ENCODE assay signal across 10 mouse cellular contexts in the genomic region with DNA sequence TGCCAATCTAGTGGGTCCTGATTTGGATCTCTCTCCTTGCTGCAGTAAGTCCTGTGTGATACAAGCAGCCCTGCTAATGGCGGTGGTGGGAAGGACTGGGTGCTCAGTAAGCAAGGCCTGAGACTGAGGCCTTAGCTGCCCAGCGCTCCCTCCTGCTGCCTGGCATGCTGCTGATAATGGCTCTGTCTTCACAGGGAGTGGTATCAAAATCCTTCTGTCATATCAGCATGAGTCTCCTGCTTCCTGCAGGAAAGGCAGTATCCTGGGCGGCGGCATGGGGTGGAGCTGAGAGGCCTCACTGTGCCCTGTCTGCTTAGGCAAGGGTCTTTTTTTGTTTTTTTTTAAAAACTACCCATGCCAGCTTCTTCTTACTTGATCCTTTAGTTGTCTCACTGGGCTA. TPM values are rescaled to one million over a fixed set of nuclear protein-coding genes. Genes with fewer than 3 reads are reported as not detected.
DNase-seq lines count a peak whose midpoint lies in the region; ATAC-seq and TF ChIP-seq lines count a peak whose summit lies in the region.
"Had no signal": no experiment of that assay in that cellular context is flagged by ENCODE, and none has a peak within 500 bp of the region (broad histone marks: within the 10 kb centered on the region; RNA-seq: fewer than 3 reads in every experiment).

No protein-coding gene starts in this region.

- H3K4me3 ChIP-seq in heart, embryonic 16.5 days (ENCODE audit: low read length) = no peak overlapping the region
- no peak overlapping the region for H3K4me3 ChIP-seq in bone marrow, adult 2 months (replicated peaks; ENCODE audit: control insufficient read depth, low read depth, low read length)
- no peak overlapping the region for H3K4me3 ChIP-seq in embryonic facial prominence, embryonic 10.5 days
- H3K4me3 ChIP-seq: neural tube, embryonic 13.5 days had no signal

- DNase-seq in heart, adult 8-10 months (ENCODE audit: low spot score) = no peak
- DNase-seq in lung, adult 18-20 months = peak; percentile 67 to 82
- DNase-seq in embryonic facial prominence, embryonic 10.5 days (ENCODE audit: low spot score) = no peak
- no peak for DNase-seq in spleen, postnatal 36 days (ENCODE audit: low spot score in 2 of 2)
- DNase-seq: layer of hippocampus, postnatal 36 days; lung, embryonic 14.5 days had no signal

- no peak for TF ChIP-seq CTCF in bone marrow, adult 2 months (IDR thresholded peaks at IDR 0.05; ENCODE audit: control insufficient read depth, insufficient read depth, low read length)

- no peak overlapping the region for H3K27ac ChIP-seq in heart, embryonic 16.5 days (ENCODE audit: low read length)
- H3K27ac ChIP-seq in bone marrow, adult 2 months (ENCODE audit: control insufficient read depth, insufficient read depth, low read depth, low read length, poor library complexity) = peak overlapping the region; percentile 8; the same call in 1 of the 2 replicates
- H3K27ac ChIP-seq in embryonic facial prominence, embryonic 10.5 days (replicated peaks) = no peak overlapping the region

- H3K9me3 ChIP-seq in heart, embryonic 16.5 days (replicated peaks; ENCODE audit: control insufficient read depth, low read length) = no peaks in the 10 kb centered on the region; the same call in 1 of the 2 replicates
- H3K9me3 ChIP-seq in embryonic facial prominence, embryonic 10.5 days = peaks cover 6% of the 10 kb centered on the region; the same call in 1 of the 2 replicates
- H3K9me3 ChIP-seq: neural tube, embryonic 13.5 days had no signal

- TF ChIP-seq POLR2A in bone marrow, adult 2 months (IDR thresholded peaks at IDR 0.05; ENCODE audit: borderline replicate concordance, control insufficient read depth, low read depth, low read length) = no peak

- H3K36me3 ChIP-seq in heart, embryonic 16.5 days (ENCODE audit: control insufficient read depth, insufficient read depth) = no peaks in the 10 kb centered on the region
- H3K36me3 ChIP-seq in embryonic facial prominence, embryonic 10.5 days (replicated peaks) = peaks cover 23% of the 10 kb centered on the region

- no peak overlapping the region for H3K4me2 ChIP-seq in heart, embryonic 16.5 days (ENCODE audit: low read depth, low read length)
- H3K4me2 ChIP-seq: lung, embryonic 14.5 days; neural tube, embryonic 13.5 days had no signal

- WGBS in heart, embryonic 16.5 days = 25% methylated on average over 4 of the region's 4 CpGs
- WGBS in bone marrow, adult 2 months = 30% methylated on average over 4 of the region's 4 CpGs
- WGBS in embryonic facial prominence, embryonic 10.5 days = 75% methylated on average over 4 of the region's 4 CpGs

- H3K4me1 ChIP-seq in heart, embryonic 16.5 days (ENCODE audit: control insufficient read depth, insufficient read depth, low read length) = peaks cover 50% of the 10 kb centered on the region
- H3K4me1 ChIP-seq in bone marrow, adult 2 months (ENCODE audit: control insufficient read depth, insufficient read depth, low read length) = peaks cover 5% of the 10 kb centered on the region; the same call in 1 of the 2 replicates
- H3K4me1 ChIP-seq in embryonic facial prominence, embryonic 10.5 days = peaks cover 38% of the 10 kb centered on the region

- no peak overlapping the region for H3K9ac ChIP-seq in heart, embryonic 16.5 days (ENCODE audit: low read length)
- H3K9ac ChIP-seq: lung, embryonic 14.5 days had no signal

- H3K27me3 ChIP-seq in heart, embryonic 16.5 days (ENCODE audit: control insufficient read depth, insufficient read depth, low read length) = no peaks in the 10 kb centered on the region
- no peaks in the 10 kb centered on the region for H3K27me3 ChIP-seq in embryonic facial prominence, embryonic 10.5 days (replicated peaks; ENCODE audit: low read depth, poor library complexity, severe bottlenecking)
- H3K27me3 ChIP-seq: neural tube, embryonic 13.5 days had no signal

- 0 out of 2 replicates have a peak, but pooled peaks have one; percentile 11 for ATAC-seq in heart, embryonic 16.5 days (replicated peaks; ENCODE audit: extremely low read depth, insufficient read depth, low FRiP score)
- peak; percentile 57; the same call in 1 of the 2 replicates for ATAC-seq in erythroid progenitor cell, adult 5-6 weeks (replicated peaks; ENCODE audit: low FRiP score, poor library complexity, severe bottlenecking)

RNA-seq across cellular contexts. Expression of gene Gnaq, which starts 9.2 kb away (rescaled TPM):
- polyA plus RNA-seq in heart, embryonic 16.5 days (2015; fragmentation: Nextera tagmentation; extraction: Ambion mirVana) = 17.9 and 20.5 TPM in 2 replicates
- 10 to 100 TPM; 20.5 to 23.7 (median 21.6) TPM for total RNA-seq in heart, adult 8-10 months (2022)
- polyA plus RNA-seq in bone marrow, adult 2 months (2011; ENCODE audit: insufficient read depth, insufficient read length, low replicate concordance, missing spikeins) = 9.0 and 20.0 TPM in 2 replicates
- 7.1 and 8.6 TPM in 2 replicates for total RNA-seq in erythroid progenitor cell, adult 5-6 weeks (2015; ENCODE audit: low replicate concordance)
- total RNA-seq in erythroid progenitor cell, adult 5-6 weeks (2017; ENCODE audit: low replicate concordance) = 2.0 and 7.8 TPM in 2 replicates
- 20.2 and 21.4 TPM in 2 replicates for polyA plus RNA-seq in embryonic facial prominence, embryonic 10.5 days (2016; fragmentation: Nextera tagmentation; extraction: Ambion mirVana)

Comparison
In these comparisons a context has a peak if more than half of its experiments do, and no peak if none do; other contexts are left out.
1. DNase-seq: peak in lung, adult 18-20 months (2 of 2); none in heart, adult 8-10 months (single experiment), embryonic facial prominence, embryonic 10.5 days (single experiment) and spleen, postnatal 36 days (0 of 2).